ENCODE assay signal across 11 mouse cellular contexts in genomic region chr10:14070498-14071079, GRCm38 (mm10).
"Had no signal": no experiment of that assay in that cellular context is flagged by ENCODE, and none has a peak within 500 bp of the region (broad histone marks: within the 10 kb centered on the region; RNA-seq: fewer than 3 reads in every experiment).

No protein-coding gene starts in this region.

- H3K9me3 ChIP-seq: liver, embryonic 13.5 days had no signal

- H3K4me1 ChIP-seq: liver, embryonic 13.5 days had no signal

- H3K27ac ChIP-seq: liver, embryonic 13.5 days had no signal

- H3K27me3 ChIP-seq: liver, embryonic 13.5 days had no signal

- H3K36me3 ChIP-seq: liver, embryonic 13.5 days had no signal

- H3K4me2 ChIP-seq: liver, embryonic 13.5 days had no signal

- H3K9ac ChIP-seq: liver, embryonic 13.5 days had no signal

- DNase-seq: kidney, adult 18-20 months; kidney, adult 9 months; kidney, postnatal 14 days; liver, embryonic 13.5 days; lung, adult 2 months; lung, postnatal 14 days; lung, postnatal 4 days; midbrain, embryonic 14.5 days; thymus, adult 2 months; thymus, postnatal 14 days; thymus, postnatal 4 days had no signal

- H3K4me3 ChIP-seq: liver, embryonic 13.5 days had no signal
